Mouse (Mus musculus) monocyte, adult 2 months (primary cell): ENCODE results near the gene Leprot.

Experiments
- DNase-seq, 2 experiments: peaks; one replicate each; pipeline ENCODE4 v3.0.0; 2022; ENCODE audit warnings: low spot score in 2 of 2, low read depth in 1 of 2

Gene Leprot

GRCm38 (mm10) chr4:101647196-101647905, at the start of gene Leprot:
Gene Leprot, plus strand, starts transcription at chr4:101647718.
- peak; percentile 96 to 97 for DNase-seq

- DNase-seq, result no peak
Measured at GRCm38 (mm10) chr4:101601758-101602157, 45.8 kb upstream of the Leprot start.

- no peak for DNase-seq
Measured at GRCm38 (mm10) chr4:101603635-101604034, 43.9 kb upstream of the Leprot start.

GRCm38 (mm10) chr4:101616520-101616919, 31.0 kb upstream of the Leprot start:
- no peak for DNase-seq

- DNase-seq, result no peak
Measured at GRCm38 (mm10) chr4:101617742-101618141, 29.8 kb upstream of the Leprot start.

- DNase-seq, result no peak
Measured at GRCm38 (mm10) chr4:101620206-101620605, 27.3 kb upstream of the Leprot start.

- DNase-seq, result no peak
Measured at GRCm38 (mm10) chr4:101621241-101621640, 26.3 kb upstream of the Leprot start.

DNA sequence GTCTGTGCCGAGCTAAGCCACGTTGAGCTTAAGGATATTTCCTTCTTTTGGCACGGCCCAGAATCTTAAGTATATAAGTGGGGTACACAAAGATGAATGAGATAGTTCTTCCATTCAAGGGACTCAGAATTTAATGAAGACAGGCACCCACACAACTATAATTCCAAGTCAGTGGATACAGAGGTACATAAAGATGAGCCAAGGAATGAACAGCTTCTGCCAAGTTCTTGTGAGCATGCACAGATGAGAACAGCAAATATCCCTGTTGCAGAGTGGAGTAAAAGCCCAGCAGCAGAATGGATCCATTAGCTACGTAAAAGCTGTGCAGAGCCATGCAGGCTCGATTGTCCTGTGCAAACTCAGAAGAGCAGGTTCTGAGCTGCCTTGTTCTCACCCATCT, 22.2 kb upstream of the Leprot start:
- DNase-seq, result no peak

DNA sequence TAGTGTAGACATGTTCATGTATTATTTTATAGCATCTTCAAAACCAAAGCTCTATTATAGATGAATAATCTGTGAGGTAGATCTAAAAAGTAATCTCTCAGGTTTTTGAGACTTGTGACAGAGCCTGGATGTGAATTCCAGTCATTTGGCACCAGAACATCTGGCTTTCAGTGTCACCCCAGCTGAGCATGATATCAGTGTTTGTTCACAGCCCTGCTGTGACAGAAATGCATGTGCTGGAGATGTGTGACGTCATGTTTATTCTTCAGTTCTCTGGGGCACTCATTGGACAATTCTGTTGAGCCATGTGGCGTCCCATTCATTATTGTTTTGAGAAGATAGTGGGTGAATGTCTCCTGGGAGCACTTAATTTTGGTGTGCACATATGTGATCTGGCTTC, 11.9 kb upstream of the Leprot start:
- no peak for DNase-seq

- DNase-seq, result no peak
Measured at GRCm38 (mm10) chr4:101637472-101637871, 10.0 kb upstream of the Leprot start.

DNA sequence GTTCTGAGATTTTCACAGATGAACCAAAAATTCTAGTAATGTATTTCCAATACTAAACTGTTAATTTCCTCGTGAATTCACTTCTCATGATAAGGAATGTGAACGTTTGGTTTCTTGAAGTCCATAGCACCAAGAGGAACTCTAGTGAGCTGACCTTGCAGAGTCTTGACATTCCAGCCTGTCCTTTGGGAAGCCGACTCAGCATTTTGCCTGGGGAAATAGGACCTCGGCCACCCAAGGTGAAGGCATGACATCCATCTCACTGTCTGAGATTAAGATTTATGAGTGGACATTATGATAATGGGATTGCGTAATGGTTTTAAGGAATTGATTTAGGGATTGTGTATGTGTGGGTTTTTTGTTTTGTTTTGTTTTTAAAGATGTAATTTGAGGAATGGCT, 6.9 kb upstream of the Leprot start:
- DNase-seq, result no peak

DNA sequence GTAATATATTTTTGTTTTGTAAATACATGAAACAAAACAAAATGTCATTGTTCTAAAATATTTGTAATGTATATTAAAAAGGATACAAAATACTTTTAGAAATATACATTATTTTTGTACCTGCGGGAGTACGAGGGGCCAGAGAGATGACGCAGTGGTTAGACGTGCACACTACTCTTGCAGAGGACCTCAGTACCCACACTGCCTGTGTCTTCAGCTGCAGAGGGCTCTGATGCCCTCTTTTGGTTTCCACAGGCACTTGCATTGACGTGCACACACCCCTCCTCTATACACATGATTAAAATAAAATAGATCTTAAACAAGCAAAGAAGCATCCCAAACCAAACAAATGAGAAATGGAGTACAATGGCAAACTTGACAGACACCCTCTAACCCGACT, 4.8 kb upstream of the Leprot start:
- DNase-seq, result no peak

GRCm38 (mm10) chr4:101643216-101643615, 4.3 kb upstream of the Leprot start:
- no peak for DNase-seq

DNA sequence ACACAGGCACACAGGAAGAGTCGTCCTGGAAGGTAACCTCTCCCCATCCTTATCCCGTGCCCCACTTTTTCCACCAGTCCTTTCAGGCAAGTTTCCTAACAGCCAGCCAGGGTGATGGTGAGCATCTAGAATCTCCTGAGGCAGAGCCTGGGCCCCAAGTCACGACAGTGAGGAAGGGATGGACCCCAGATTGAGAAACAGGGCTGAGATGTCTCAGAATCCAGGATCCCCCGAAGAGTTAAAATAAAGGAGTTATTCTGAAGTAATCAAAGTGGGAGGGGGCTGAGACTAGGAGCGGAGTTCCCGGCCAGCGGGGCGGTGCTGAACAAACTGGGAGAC, 692 bp upstream of the Leprot start:
- no peak for DNase-seq

GRCm38 (mm10) chr4:101647976-101648642, 591 bp downstream of the Leprot start:
- no peak for DNase-seq

DNA sequence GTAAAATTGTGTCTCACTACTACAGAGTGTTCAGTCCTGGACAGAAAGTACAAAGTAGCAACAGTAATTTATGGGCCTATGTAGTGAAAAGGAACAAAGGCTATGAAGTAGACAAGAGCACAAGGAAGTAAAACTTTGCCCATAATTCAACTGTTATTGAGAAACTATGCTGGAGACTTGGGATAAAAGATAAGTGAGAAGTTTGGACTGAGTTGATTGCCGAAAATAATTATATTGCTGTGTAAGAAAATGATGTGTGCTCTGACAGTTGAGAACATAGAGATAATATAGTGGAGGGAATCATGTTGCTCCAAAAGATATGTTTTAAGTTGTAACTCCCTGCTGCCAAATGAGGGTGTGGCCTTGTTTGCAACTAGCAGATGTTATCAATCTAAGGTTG, 1.2 kb downstream of the Leprot start:
- DNase-seq, result no peak

- DNase-seq, result no peak
Measured at GRCm38 (mm10) chr4:101650961-101651360, 3.4 kb downstream of the Leprot start.

DNA sequence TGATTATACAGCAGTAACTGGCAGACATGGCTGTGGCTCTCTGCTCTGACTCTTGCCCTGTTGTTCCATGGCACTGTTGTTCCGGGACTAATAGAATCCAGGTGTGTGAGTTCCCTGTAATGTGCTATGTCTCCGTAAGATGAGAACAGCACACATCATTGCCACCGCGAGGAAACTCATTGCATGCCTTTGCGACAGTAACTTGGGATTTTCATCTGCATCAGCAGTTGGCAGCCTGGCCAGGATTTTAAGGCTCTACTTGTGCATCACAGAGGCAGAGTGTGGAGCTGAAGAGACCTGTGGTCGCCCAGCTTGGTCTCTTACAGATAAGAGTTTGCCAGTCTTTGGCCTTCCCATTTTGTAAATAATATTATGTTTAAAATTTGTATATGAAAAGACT, 6.7 kb downstream of the Leprot start:
- DNase-seq, result no peak

DNA sequence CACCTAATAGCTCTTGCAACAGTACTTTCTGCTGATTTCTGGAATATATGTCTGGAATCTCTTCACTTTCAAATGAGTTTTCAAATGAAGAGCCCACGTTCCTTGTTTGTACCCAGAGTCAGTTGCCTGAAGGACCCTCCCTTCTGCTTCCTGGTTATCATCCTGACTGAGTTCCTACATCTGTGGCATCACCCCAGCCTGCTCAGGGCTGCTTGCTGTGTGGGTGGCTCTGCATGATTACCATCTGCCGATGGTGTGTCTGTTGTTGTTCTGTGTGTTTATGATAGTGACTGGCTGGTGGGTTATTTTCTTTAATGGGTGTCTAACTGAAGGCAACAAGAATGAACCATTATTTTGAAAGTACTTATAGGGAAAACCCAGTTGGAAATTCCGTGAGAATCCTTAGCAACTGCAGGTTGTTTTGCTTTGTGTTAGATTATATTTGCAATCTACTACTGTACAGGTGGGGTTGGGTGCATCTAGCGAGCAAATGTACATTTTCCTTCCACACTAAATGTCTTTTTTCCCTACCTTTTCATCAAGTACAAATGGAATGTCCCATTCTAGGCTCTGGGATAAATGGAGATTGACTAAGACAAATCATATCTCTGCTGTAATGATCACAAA, 7.4 kb downstream of the Leprot start:
- DNase-seq, result no peak

GRCm38 (mm10) chr4:101655415-101655790, 7.9 kb downstream of the Leprot start:
- no peak for DNase-seq

- DNase-seq, result peak in 1 of 2 experiments; percentile 5
Measured at GRCm38 (mm10) chr4:101656056-101656455, 8.5 kb downstream of the Leprot start.

GRCm38 (mm10) chr4:101656956-101657570, 9.5 kb downstream of the Leprot start:
- DNase-seq, result no peak
